Mouse (Mus musculus) left cerebral cortex, postnatal 14 days (tissue): Measurements from ENCODE around the gene Rgs12. TPM values are rescaled to one million over a fixed set of nuclear protein-coding genes. Genes with fewer than 3 reads are reported as not detected.

Experiments used
- DNase-seq, 2 experiments: peaks; one replicate each; pipeline ENCODE4 v3.0.0; 2021 to 2022; ENCODE audit warnings: low spot score in 2 of 2, mixed read lengths in 1 of 2
- intact Hi-C: fragments of 180-260 bp; cut with DNase I; formaldehyde crosslinking; loops from one replicate; pipeline ENCODE4 v1.15.1; 2025
- total RNA-seq, 2 experiments: library from RNA; stranded (reverse); gene quantifications; 2 replicates each; pipeline ENCODE4 v1.2.3; 2021

Rgs12 gene
- total RNA-seq, 2 experiments from 2014 or later = 56.0 to 65.8 TPM

DNA sequence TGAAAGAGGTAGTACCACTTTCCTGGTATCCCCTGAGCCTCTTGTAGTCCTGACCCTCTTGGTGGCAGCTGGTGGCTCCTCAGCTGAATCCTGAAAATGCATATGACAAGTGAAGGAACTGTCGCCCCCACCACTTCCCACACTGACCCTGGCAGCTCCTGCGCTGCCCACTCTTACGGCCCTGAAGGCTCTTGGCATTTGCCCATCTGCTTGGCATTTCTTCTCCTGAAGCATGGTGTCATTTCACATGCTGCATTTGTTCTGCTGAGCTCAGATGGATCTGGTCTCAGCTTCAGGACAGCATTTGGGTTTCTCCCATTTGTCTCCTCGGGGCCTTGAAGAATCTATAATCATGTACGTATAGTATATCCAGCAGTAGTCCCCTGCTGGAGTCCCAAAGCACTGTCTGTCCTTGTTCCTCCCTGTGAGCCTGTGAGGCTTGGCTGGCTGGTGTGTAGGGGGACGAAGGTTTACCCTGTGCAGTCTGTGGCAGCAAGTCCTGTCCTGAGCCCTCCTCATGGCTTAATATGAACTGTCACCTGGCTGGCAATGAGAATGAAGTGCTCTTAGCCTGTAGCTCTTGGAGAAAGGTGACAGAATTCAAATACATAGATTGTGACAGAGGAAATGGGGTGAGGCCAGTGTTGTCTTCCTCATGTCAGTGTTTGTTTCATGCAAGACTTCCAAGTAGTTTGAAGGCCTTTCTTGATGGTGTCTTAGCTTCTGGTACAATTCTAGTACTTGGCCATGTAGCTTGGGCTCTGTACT, 62.1 kb downstream of the Rgs12 start:
- intact Hi-C loops = no loop called here
- DNase-seq = no peak

GRCm38 (mm10) chr5:35014036-35014435, 64.8 kb downstream of the Rgs12 start:
- no peak for DNase-seq
- intact Hi-C loops = no loop called here

GRCm38 (mm10) chr5:35019673-35020300, 70.5 kb downstream of the Rgs12 start:
- intact Hi-C loops = loop anchor here (5.0 kb wide), 1 partner anchor 102 kb away; no protein-coding TSS in a partner anchor
- DNase-seq = peak; percentile 58 to 72

DNA sequence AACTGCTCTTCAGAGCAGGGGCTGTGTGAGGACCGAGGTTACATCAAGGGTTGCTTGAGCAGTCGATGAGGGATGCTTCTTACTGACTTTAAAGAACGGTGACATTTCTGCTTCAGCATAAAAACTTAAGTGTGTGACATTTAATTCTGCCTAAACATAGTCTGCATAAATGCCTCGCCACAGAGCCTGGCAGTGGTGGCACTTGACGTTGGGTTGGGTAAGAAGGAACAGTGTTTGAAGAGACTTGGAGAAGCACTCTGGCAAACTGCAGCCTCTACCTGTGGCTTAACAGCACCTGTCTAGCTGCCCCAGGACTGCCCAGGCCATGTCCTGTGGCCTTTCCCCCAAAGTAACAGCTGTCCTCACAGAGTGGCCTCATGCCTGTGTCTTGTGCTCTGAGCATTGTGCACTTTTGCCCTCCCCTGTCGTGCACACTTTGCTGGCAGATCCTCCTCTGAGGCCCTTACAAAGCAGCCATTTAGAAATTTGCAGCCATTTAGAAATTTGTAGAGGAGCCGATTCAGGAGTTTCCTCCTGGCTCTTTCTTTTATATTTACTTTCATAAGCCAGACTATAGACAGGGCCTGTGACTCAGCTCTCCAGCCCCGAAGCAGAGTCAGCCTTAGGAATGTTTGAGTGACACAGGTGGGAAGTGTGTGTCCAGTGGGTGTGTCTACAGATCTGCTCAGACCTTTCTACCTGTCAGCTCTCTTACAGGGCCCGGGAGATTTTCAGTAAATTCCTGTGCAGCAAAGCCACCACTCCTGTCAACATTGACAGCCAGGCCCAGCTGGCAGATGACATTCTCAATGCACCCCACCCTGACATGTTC, 71.4 kb downstream of the Rgs12 start:
- no peak for DNase-seq
- intact Hi-C loops = loop anchor here (5.0 kb wide), 1 partner anchor 103 kb away; no protein-coding TSS in a partner anchor

DNA sequence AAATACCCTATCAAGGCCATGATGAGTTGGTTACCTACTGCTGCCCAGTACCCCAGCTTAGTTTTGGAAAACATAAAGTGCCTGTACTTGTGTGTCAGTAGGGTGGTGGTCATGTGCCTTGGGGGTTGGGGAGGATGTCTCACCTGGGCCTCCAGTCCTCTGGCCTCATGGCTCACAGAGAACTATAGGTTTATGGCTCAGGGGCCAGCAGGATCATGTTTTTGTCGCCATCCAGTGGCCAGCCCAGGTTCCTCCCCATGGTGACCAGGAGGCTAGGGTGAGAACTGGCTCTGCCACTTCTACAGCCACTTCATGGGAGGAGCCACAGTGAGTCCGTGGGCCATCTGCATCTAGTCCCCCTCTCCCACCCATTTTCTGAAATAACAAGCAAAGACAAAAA, 75.7 kb downstream of the Rgs12 start:
- DNase-seq = peak in 1 of 2 experiments; percentile 60

DNA sequence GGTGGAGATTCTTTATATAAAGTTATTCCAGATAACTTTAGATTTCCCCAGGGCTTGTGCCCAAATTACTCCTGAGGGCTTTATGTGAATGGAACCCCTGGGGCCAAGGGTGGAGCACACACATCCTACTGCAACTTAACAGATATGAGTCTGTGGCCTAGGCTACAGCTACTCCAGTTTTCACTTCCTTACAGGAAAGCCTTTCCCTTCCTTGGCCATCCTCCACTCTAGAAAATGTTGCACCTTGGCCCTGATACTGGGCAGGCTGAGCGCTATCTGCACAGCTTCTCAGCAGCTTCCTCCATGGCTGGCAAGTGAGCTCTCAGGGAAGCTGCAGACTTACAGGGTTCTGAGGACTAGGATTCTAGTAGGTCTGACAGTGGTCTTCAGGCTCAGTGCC, 80.1 kb downstream of the Rgs12 start:
- DNase-seq = no peak
- intact Hi-C loops = no loop called here

More for the DNA sequence above, 75.7 kb downstream of the Rgs12 start:
- intact Hi-C loops = loop anchor here (2.0 to 5.0 kb wide), 2 partner anchors 38 to 108 kb away; no protein-coding TSS in a partner anchor

DNA sequence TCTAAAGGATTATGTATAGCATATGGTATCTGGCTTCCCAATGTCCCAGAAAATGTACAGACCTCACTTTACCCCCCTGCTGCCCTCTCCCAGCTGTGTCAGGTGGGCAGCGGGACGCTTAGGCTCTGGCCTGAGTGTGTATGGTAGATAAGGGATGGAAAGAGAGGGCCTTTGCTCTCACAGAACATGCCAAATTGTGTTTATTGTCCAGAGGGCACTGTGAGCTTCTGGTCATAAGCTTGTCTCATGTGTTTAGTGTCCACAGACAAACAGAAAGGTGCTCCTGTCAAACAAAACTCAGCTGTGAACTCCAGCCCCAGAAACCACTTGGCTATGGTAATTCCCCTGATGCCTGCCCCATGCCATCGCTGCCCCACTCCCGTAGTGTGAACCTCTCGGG, 80.5 kb downstream of the Rgs12 start:
- intact Hi-C loops = no loop called here
- DNase-seq = no peak

DNA sequence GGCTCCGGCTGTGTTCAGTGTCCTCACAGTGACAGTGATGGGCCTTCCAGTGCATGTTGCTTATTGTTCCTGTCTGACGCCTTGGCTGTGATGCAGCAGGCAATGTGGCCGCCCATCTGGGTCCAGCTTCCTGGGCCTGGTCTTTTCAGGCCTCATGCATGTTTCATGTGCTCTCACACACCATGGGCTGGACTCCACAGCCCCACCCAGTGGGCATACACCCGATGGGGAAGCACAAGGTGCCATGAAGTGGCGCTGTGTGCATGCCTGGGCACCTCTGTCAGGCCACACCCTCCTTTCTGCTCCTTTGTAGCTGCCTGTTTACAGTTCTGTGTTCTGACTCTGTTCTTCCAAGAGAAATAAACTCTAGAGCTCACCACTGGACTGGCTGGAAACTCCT, 83.8 kb downstream of the Rgs12 start:
- DNase-seq = no peak
- intact Hi-C loops = no loop called here

GRCm38 (mm10) chr5:35033619-35034018, 84.4 kb downstream of the Rgs12 start:
- DNase-seq = no peak
- intact Hi-C loops = no loop called here

DNA sequence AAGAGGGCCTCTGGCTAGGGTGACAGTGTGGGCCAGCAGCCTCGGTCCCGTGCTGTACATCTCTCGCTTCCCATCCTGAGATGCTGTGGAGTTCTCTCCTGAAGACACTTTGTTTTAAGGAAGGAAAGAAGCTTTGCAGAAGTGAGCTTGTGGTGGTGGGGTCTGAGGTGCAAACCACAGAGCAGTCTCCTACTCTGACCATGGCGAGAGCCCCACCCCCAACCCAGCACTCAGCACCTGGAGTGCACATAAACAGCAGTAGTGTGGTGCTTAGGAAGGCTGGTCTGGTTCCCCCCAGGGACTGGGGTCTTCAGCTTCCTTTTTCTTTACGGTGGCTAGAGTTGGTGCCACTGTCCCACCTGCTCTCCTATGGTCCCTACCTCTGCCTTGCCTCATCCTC, 85.9 kb downstream of the Rgs12 start:
- no peak for DNase-seq
- intact Hi-C loops = no loop called here

- no peak for DNase-seq
- intact Hi-C loops = no loop called here
Observed at GRCm38 (mm10) chr5:35035795-35036194, 86.5 kb downstream of the Rgs12 start.

DNA sequence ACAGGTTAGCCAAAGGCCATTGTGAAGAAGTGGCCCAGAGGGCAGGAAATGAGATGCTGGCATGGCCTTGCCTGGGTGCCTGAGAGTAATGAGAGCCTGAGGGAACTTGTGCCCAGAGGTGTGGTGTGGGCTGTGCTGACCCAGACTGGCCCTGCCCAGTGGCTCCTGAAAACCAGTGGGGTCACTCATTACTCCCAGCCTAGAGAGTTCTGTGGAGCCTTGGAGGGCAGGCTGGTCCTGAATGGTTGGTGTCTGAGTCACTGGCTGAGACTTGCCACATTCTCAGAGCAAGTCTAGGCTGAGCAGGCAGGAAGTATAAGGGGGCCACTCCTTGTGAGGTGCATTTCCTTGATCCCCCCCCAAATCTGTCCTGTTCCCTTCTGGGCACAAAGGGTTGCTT, 88.2 kb downstream of the Rgs12 start:
- intact Hi-C loops = no loop called here
- DNase-seq = no peak

- DNase-seq = no peak
- intact Hi-C loops = loop anchor here (5.0 kb wide), 1 partner anchor 379 kb away; the partner anchor contains the start of genes Grk4 and Nop14
Observed at GRCm38 (mm10) chr5:35041268-35041829, 92.1 kb downstream of the Rgs12 start, which contains the start of gene Hgfac. Hgfac (plus strand) TSS chr5:35041509.

DNA sequence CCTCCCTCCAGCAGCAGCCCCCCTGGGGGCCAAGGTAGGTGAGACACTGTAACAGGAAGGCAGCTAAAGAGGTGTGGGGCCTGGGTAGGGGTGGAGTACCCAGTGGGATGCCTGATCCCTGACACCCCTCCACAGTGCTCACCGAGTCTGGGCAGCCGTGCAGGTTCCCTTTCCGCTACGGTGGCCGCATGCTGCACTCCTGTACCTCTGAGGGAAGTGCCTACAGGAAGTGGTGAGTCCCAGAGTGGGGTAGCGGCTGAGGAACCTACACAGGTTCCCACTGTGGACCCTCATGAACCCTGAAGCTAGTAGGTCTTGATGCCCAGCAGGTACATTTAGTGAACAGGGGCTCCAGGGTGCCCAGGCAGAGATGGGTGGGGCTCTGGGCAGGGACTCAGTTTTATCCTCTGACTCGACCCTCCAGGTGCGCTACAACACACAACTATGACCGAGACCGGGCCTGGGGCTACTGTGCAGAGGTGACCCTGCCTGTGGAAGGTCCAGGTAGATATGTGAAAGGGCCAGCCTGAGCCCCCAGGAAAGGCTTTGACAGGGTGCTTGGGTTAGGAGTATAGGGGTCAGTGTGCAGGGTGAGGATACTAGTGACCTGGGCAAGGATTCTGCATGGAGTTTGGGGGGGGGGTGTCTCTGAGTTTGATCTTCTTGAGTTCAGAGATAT, 93.3 kb downstream of the Rgs12 start:
- no peak for DNase-seq

DNA sequence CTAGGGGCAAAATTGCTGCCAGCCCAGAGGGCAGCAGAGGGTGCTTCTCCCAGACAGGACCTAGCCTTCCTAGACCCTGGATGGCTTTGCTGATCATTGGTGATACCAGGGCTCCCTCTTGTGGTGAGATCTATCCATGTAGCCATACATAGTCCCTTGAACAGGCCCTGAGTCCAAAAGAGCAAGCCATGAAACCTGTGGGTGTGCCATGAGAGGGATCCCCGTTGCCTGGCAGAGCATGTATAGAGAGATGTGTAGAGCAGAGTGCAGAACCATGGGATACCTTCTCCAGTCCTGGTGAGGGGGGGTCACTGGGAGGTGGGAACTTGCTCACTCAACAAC, 93.8 kb downstream of the Rgs12 start:
- peak; percentile 90 to 93 for DNase-seq
- intact Hi-C loops = loop anchor here (2.0 to 5.0 kb wide), 3 partner anchors 56 to 381 kb away; partner anchors contain the start of genes Grk4 and Nop14

More for the DNA sequence above, 93.3 kb downstream of the Rgs12 start:
- intact Hi-C loops = loop anchor here (2.0 to 5.0 kb wide), 3 partner anchors 56 to 380 kb away; partner anchors contain the start of genes Grk4 and Nop14

- DNase-seq = no peak
- intact Hi-C loops = loop anchor here (5.0 kb wide), 1 partner anchor 297 kb away; no protein-coding TSS in a partner anchor
Observed at GRCm38 (mm10) chr5:35050541-35050940, 101.3 kb downstream of the Rgs12 start.

DNA sequence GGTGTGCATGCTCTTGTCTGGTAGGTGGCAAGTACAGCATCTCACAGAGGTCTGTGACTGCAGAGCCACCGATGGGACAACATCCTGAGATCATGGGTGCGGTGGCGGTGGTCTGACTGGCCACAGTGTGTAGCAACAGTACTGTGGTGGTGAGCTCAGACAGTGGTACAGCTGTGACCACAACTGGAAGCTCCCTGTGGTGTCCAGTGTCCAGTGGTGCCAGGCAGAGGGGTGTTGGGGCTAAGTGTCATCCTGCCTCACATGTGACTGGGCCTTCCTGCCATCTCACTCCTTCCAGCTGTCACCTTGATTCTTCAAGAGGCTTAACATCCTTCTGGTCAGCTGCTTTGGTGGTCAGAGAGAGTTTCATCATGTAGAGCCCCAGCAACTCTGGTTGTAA, 105.4 kb downstream of the Rgs12 start:
- intact Hi-C loops = loop anchor here (5.0 kb wide), 1 partner anchor 293 kb away; no protein-coding TSS in a partner anchor
- no peak for DNase-seq

DNA sequence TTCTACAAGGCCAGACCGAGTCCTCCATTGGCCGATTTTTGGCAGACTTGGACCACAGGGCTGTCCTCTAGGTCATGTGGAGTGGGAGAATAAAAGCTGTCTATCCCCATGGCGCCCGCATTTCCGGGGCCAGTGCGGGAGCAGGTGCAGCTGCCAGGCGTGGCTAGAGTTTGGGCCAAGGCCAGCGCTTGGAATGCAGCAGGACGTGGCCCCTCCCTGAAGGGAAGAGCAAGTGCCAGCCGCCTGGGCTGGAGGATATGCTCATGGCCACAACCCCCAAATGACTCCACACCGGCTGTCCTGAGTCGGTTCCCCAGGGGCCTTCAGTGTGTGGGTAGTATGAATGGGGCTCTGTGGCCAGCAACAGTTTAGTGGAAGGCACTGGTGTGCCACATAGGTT, 105.8 kb downstream of the Rgs12 start:
- no peak for DNase-seq
- intact Hi-C loops = no loop called here
